Mouse (Mus musculus): Measurements from ENCODE around the gene Jph4. TPM values are rescaled to one million over a fixed set of nuclear protein-coding genes. Genes with fewer than 3 reads are reported as not detected.

Jph4 gene
- polyA plus RNA-seq, 1 experiment from 2014 or later: 0.56 TPM

DNA sequence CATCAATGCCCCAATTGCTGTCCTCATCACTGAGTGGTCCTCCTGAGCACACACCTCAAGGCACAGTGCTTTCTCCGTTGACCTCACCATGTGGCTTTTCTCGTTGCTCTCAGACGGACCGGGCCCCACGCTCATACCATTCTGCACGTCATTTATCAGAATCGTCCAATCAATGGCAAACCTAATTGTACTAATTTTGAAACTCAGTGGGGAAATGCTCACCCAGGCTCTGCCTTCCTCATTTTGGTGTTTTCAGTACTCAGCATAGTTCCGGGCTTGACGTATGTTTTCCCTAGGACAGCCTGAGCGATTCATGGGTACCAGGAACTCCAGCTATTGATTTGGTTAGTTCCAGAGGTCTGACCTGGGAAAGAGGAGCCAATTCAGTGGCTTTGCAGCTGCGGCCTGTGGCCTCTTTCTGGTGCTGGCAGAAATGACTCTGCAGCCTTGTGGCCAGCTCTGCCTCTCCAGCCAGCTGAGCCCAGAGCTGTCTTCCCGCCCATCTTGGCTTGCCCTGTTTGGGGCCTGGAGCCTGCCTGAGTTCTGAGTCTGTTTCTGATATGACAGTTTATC lies 30.2 kb upstream of the Jph4 start:
- no peaks in the 10 kb centered on the region for H3K27me3 ChIP-seq (ENCODE audit: poor library complexity, severe bottlenecking)
- no peaks in the 10 kb centered on the region for H3K9me3 ChIP-seq
- WGBS: 91% methylated on average over 12 of the region's 12 CpGs

DNA sequence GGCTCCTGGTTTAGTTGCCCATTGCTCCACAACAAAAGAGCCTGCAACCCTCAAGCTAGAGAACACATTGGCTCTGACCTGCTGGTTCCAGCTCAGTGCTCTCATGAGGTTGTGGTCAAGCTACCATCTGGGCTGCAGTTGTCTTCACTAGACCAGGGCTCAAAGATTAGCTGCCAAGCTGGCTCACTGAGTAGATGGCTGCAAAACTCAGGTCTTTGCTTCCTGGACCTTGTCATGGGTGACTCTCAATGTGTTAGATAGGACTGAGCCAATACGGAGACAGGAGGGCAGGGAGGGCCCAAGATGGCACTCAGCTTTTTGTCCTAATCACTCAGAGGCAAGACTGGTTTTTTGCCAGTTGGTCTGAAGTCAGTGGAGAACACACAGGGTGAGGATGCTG lies 29.6 kb upstream of the Jph4 start:
- Histone ChIP-seq H3K27ac (no peak overlapping the region), H3K4me3 (no peak overlapping the region), H3K36me3 (replicated peaks) (no peaks in the 10 kb centered on the region), H3K9me3 (no peaks in the 10 kb centered on the region), H3K4me1 (peaks cover 4% of the 10 kb centered on the region), H3K27me3 (ENCODE audit: poor library complexity, severe bottlenecking) (no peaks in the 10 kb centered on the region)
- WGBS: 92% methylated on average over 1 of the region's 1 CpGs
- DNase-seq (ENCODE audit: extremely low spot score, low spot score): no peak

More for the DNA sequence above, 30.2 kb upstream of the Jph4 start:
- Histone ChIP-seq H3K4me3 (no peak overlapping the region), H3K4me1 (peaks cover 4% of the 10 kb centered on the region), H3K36me3 (replicated peaks) (no peaks in the 10 kb centered on the region), H3K27ac (no peak overlapping the region)
- DNase-seq (ENCODE audit: extremely low spot score, low spot score): no peak

DNA sequence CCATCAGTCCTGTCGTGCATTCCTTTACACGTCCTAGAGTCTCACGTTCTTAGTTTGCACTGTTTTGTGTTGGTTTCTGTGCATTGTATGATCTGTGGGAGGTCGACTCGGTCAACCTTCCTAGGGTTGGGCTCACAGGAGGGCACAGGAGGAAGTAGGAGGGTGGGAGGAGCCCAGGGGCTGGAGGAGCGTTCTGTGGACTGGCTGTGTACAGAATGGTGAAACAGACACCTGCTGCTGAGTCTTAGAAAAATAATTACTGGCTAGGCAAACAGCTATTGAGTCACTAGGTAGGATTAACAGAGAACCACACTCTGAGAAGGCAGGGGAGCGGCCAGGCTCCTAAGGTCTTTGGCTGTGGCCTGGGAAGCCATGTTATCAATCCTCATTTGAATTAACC lies 22.6 kb upstream of the Jph4 start:
- H3K36me3 ChIP-seq (replicated peaks): no peaks in the 10 kb centered on the region
- no peaks in the 10 kb centered on the region for H3K27me3 ChIP-seq (ENCODE audit: poor library complexity, severe bottlenecking)
- H3K9me3 ChIP-seq: no peaks in the 10 kb centered on the region
- WGBS: 49% methylated on average over 7 of the region's 7 CpGs
- no peak for DNase-seq (ENCODE audit: extremely low spot score, low spot score)
- peaks cover 16% of the 10 kb centered on the region for H3K4me1 ChIP-seq
- H3K27ac ChIP-seq: no peak overlapping the region
- no peak overlapping the region for H3K4me3 ChIP-seq

DNA sequence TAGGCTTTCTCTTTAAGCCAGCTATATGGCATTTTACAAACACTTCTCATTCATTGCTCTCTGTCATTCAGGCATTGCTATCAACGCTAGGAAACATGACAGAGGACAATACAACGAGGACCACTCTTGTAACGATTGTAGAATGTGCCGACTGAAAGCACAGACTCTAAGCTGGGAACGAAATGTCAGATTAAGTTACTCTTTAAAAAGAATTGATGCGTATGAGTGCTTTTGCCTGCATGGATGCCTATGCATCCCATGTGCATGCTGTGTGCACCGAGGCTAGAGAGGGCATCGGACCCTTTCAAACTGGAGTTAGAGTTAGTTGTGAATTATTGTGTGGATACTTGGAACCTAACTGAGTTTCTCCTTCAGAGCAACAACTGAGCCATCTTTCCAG lies 18.9 kb upstream of the Jph4 start:
- 73% methylated on average over 8 of the region's 8 CpGs for WGBS
- Histone ChIP-seq H3K4me3 (no peak overlapping the region), H3K9me3 (no peaks in the 10 kb centered on the region), H3K4me1 (peaks cover 16% of the 10 kb centered on the region), H3K36me3 (replicated peaks) (no peaks in the 10 kb centered on the region), H3K27ac (no peak overlapping the region), H3K27me3 (ENCODE audit: poor library complexity, severe bottlenecking) (no peaks in the 10 kb centered on the region)
- DNase-seq (ENCODE audit: extremely low spot score, low spot score): no peak

DNA sequence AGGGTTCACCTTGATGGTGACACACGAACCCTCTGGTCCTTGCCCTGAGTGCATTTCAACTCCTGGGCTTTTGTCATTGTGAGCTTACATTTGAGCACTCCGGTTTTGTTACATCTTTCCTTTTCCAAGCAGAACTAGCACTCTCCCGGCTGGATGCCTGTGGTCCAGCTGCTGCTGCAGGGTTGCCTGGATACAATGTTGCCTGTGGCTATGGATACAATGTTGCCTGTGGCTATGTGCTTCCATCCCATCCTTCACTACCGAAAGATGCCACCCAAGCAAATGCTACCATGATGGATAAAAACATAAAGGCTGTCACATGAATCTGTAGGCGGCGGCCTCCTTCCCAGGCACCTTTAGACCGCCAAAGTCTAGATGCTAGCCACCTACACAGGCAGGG lies 9.8 kb upstream of the Jph4 start:
- Histone ChIP-seq H3K4me3 (no peak overlapping the region), H3K36me3 (replicated peaks) (no peaks in the 10 kb centered on the region)
- WGBS: 87% methylated on average over 7 of the region's 7 CpGs

DNA sequence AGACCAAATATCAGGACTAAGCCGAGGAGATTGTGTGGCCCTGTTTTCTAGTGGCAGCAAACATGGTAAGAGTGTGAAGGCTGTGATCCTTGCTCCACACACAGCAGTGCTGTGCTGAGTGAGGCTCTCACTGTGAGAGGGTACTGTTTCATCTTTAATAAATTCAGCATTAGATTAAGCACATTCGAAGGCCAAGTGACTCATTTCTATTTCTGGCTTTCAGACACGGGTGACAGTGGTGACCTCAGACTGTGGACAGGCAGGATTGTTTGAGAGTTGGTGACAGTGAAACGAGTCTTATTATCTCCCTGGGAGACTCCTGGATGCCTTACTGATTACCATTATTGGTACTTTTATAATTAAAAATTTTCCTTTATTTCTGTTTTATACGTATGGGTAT lies 9.0 kb upstream of the Jph4 start:
- WGBS: 88% methylated on average over 5 of the region's 5 CpGs
- H3K27ac ChIP-seq: no peak overlapping the region
- no peak for DNase-seq (ENCODE audit: extremely low spot score, low spot score)
- H3K4me1 ChIP-seq: peaks cover 11% of the 10 kb centered on the region
- no peaks in the 10 kb centered on the region for H3K9me3 ChIP-seq
- no peak overlapping the region for H3K4me3 ChIP-seq
- no peaks in the 10 kb centered on the region for H3K36me3 ChIP-seq (replicated peaks)
- 0 out of 2 replicates have a peak, but pooled peaks cover 5% of the 10 kb centered on the region for H3K27me3 ChIP-seq (ENCODE audit: poor library complexity, severe bottlenecking)

More for the DNA sequence above, 9.8 kb upstream of the Jph4 start:
- DNase-seq (ENCODE audit: extremely low spot score, low spot score): no peak
- Histone ChIP-seq H3K27me3 (ENCODE audit: poor library complexity, severe bottlenecking) (0 out of 2 replicates have a peak, but pooled peaks cover 5% of the 10 kb centered on the region), H3K9me3 (no peaks in the 10 kb centered on the region), H3K4me1 (peaks cover 11% of the 10 kb centered on the region), H3K27ac (no peak overlapping the region)

DNA sequence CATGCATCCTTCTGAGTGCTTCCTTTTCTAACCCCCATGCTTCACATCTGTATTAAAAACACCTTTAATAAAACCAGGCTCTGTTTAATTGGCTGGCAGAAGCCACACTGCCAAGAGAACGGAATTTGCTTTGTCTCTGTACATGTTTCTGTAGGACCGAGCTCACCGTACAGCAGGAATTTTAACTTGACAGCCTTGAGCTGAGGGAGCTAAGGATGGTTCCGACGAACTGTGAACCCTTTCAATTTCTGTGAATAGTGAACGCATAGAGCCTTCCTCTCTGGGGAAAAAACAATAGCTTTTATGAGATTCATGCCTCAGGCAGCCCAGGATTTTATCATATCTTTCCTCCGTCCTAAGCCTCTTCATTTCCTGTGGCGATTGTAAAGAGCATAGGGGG lies 5.6 kb upstream of the Jph4 start:
- H3K36me3 ChIP-seq (replicated peaks): no peaks in the 10 kb centered on the region
- peaks cover 11% of the 10 kb centered on the region for H3K4me1 ChIP-seq
- DNase-seq (ENCODE audit: extremely low spot score, low spot score): no peak
- 67% methylated on average over 8 of the region's 8 CpGs for WGBS
- H3K4me3 ChIP-seq: peak overlapping the region; percentile 19; the same call in 1 of the 2 replicates
- peaks cover 17% of the 10 kb centered on the region for H3K27me3 ChIP-seq (ENCODE audit: poor library complexity, severe bottlenecking)
- no peaks in the 10 kb centered on the region for H3K9me3 ChIP-seq
- H3K27ac ChIP-seq: no peak overlapping the region

DNA sequence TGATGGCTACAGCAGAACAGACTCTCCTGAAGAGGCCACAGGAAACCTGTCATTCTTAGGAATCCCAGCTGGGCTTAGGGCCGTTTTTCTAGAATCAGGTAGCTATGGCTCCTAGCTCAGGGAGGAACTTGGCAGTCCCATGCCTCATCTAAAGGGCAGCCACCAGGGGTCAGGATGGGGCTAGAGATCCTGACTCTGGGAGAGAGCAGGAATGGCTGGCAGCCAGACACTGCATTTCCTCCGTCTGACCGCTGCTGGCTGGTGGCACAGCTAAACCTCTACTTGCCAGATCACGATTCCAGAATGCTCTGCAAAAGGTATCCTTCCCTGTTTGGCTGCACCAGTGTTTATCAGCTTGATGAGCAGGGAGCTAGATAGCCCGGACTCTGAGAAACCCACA lies 5.2 kb upstream of the Jph4 start:
- H3K27me3 ChIP-seq (ENCODE audit: poor library complexity, severe bottlenecking): peaks cover 21% of the 10 kb centered on the region
- peak overlapping the region; percentile 19; the same call in 1 of the 2 replicates for H3K4me3 ChIP-seq
- H3K27ac ChIP-seq: no peak overlapping the region
- no peaks in the 10 kb centered on the region for H3K36me3 ChIP-seq (replicated peaks)
- 16% methylated on average over 5 of the region's 5 CpGs for WGBS
- peaks cover 13% of the 10 kb centered on the region for H3K4me1 ChIP-seq
- H3K9me3 ChIP-seq: no peaks in the 10 kb centered on the region
- peak; percentile 75 for DNase-seq (ENCODE audit: extremely low spot score, low spot score)

DNA sequence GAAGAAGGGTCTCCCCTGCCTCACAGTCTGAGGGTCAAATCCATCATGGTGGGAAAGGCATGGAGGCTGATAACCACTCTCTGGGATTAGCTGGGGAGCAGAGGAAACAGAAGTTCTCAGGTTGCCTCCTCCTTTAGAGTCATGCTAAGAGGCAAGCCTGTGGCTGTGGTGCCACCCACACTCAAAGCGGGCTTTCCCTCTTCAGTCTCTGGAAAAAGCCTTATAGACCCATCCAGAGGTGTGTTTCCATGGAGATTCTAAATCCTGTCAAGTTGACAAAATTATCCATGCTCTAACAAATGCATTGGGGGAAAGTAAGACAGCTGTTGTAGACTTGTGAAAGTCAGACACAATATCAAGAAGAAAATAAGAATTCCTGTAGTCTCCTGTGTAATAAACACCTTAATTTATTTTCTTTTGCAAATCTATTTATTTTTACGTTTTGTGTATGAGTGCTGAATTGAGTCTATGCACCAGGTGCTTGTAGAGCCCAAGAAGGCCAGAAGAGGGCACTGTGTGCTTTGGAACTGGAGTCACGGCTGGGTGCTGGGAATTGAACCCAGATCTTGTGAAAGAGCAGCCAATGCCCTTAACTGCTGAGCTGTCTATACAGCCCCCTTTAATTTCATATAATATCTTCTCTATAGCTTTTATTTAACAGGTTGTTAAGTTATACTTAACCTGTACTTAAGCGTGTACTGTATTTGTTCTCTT lies 2.8 kb upstream of the Jph4 start:
- Histone ChIP-seq H3K36me3 (replicated peaks) (no peaks in the 10 kb centered on the region), H3K9me3 (no peaks in the 10 kb centered on the region), H3K27me3 (ENCODE audit: poor library complexity, severe bottlenecking) (peaks cover 45% of the 10 kb centered on the region), H3K27ac (no peak overlapping the region), H3K4me3 (no peak overlapping the region), H3K4me1 (peaks cover 36% of the 10 kb centered on the region)
- WGBS: 71% methylated on average over 4 of the region's 4 CpGs
- DNase-seq (ENCODE audit: extremely low spot score, low spot score): no peak

DNA sequence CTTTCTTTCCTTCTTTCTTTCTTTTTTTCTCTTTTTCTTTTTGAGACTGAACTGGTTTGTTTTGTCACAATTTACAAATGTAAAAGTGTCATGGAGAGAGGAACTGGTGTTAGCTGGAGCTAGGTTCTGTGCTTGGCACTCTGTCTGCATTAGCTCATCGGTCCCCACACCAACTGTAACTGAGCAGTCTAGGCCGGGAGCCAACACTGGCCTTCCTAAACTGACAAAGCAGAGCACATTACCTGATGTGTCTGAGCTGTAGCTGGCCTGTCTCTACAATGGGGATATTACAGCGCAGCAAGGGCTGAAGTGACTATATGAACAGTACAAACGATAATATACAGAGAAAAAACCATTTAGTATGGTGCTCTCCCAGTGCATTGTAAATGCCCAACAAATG lies 2.1 kb upstream of the Jph4 start:
- Histone ChIP-seq H3K4me1 (peaks cover 44% of the 10 kb centered on the region), H3K9me3 (no peaks in the 10 kb centered on the region), H3K27ac (no peak overlapping the region), H3K27me3 (ENCODE audit: poor library complexity, severe bottlenecking) (peaks cover 52% of the 10 kb centered on the region), H3K4me3 (no peak overlapping the region), H3K36me3 (replicated peaks) (no peaks in the 10 kb centered on the region)
- WGBS: 85% methylated on average over 4 of the region's 4 CpGs
- DNase-seq (ENCODE audit: extremely low spot score, low spot score): no peak

DNA sequence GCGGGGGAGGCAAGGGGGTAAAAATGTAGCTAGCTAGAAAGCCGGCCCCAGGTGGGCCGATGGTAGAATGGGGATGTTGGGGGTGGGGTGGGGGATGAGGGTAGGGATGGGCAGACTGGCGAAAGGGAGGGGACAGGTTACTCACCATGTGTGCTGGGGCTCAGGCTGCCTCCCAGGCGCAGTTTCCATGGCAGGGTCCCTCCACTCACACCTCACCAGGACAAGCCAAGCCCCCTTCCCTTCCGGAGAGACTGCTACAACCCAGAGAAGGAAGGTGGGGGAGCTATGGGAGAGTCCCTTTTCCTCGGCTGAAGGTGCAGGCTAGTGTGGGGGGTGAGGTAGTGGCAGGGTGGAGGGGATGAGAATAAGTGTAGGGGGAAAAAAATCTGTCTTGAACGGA lies 889 bp downstream of the Jph4 start:
- peaks cover 38% of the 10 kb centered on the region for H3K4me1 ChIP-seq
- WGBS: under 1% methylated on average over 8 of the region's 8 CpGs
- H3K4me3 ChIP-seq: peak overlapping the region; percentile 76
- DNase-seq (ENCODE audit: extremely low spot score, low spot score): no peak
- no peaks in the 10 kb centered on the region for H3K9me3 ChIP-seq
- peak overlapping the region; percentile 84 for H3K27ac ChIP-seq
- H3K36me3 ChIP-seq (replicated peaks): no peaks in the 10 kb centered on the region
- peaks cover 78% of the 10 kb centered on the region for H3K27me3 ChIP-seq (ENCODE audit: poor library complexity, severe bottlenecking)

DNA sequence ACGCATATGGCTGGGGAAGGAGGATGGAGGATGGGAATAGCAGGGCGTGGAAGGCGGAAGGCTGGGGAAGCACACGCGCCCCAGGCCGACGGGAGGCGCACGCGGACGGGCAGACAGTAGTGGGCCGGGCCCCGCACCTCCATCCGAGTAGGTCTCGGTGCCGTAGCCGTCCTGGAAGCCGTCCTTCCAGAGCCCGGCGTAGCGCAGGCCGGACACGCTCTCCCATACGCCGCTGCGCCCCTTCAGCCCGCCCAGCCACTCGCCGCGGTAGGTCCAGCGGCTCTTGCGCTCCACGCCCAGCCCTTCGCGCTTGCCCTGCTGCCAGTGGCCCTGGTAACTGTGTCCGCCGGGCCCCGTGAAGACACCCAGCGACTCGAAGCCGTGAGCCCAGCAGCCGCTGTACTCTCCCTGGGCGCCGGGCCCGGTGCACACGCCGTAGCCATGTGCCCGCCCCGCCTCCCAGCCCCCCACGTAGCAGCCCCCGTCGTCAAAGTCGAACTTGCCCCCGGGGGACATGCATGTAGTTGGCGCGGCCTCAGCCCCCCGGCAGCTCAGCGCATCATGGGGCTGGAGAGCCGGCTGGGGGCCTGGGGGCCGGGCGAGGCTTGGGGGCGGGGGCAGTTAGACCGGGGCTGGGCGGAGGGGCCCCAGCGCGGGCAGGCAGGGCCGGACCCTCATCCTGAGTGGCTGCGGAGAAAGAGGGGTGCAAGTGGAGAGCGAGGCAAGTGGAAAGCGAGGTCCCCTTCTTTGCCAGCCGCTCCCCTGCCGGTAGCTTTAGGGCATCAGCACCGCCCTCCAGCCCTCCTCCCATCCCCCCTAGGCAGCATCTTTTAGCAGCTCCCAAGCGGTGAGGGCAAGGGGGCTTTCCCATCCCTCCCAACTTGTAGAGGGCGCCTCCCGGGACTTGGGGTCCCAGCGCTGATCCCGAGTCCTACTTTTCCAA lies 1.7 kb downstream of the Jph4 start:
- no peaks in the 10 kb centered on the region for H3K9me3 ChIP-seq
- H3K4me3 ChIP-seq: peak overlapping the region; percentile 76
- H3K27me3 ChIP-seq (ENCODE audit: poor library complexity, severe bottlenecking): peaks cover 86% of the 10 kb centered on the region
- DNase-seq (ENCODE audit: extremely low spot score, low spot score): no peak
- peak overlapping the region; percentile 84 for H3K27ac ChIP-seq
- WGBS: under 1% methylated on average over 78 of the region's 78 CpGs
- peaks cover 43% of the 10 kb centered on the region for H3K4me1 ChIP-seq
- no peaks in the 10 kb centered on the region for H3K36me3 ChIP-seq (replicated peaks)

Data from forebrain, embryonic 10.5 days (tissue).